Mouse (Mus musculus): ENCODE results near the gene Aurkaip1. TPM values are rescaled to one million over a fixed set of nuclear protein-coding genes. Genes with fewer than 3 reads are reported as not detected.
A peak's percentile ranks its signal among the peaks of the same experiment; 100 is the strongest.
"Not testable (repeated sequence)": the region's sequence is repeated elsewhere in the genome, so short reads cannot be mapped to it uniquely, and the experiment has no call there.

Aurkaip1 gene
- total RNA-seq (2021), result 100 to 1,000 TPM in 1 of 2 experiments, 10 to 100 TPM in 1; 95.9 to 105 TPM

DNA sequence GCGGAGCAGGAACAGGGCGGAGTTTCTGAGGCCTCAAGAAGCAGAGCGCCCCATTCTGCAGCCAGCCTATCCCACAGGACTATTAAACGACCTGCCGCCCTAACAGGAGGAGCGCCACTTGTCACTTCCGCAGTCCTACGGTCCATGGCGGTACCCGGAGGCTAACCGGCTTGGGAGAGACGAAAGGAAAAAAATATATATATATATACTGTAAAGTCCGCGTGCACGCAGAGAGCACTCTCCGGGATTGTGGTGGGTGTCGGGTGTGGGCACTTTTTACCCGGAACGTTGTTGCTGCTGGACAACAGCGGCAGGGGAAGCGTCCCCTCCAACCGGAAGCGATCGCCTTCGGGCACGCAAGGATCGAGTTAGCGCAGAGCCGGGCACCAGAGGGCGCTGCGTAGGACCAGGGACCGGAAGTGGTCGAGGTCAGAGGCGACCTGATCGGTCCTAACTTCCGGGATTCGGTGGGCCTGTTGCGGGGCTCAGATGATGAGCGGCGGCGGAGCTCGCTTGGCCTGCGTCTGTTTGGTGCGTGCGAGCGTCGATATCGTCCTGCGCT lies at the start of gene Aurkaip1:
Gene Aurkaip1 (plus strand): TSS at position 68 of the 562 bp plus-strand sequence.
- DNase-seq (ENCODE audit: extremely low spot score in 1 of 2, low spot score in 1 of 2), result peak; percentile 88 to 93

DNA sequence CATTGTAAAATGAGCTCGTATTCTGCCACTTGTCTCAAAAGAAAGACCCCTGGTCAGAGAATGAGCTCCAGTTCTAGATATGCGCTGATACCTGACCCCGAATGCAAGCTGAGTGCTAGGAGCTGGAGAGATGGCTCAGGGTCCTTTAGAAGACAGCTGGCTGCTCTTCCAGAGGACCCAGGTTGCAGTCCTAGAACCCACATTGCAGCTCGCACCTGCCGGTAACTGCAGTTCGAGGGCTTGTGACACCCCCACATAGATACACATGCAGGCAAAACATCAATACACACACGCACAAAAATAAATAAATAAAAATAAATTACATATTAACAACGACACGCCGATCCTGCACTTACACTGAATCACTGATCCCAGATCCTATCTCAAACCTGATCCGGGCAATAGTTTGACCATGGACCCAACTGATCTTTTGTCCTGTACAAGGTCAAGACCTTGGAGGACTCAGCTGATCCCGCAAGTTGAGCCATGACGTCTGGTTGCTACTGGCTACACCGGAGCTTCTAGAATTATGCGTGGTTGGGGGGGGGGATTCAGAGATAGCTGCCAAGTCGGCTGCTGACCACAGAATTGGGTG lies 47.5 kb upstream of the Aurkaip1 start:
- DNase-seq (ENCODE audit: extremely low spot score in 1 of 2, low spot score in 1 of 2), result no peak

DNA sequence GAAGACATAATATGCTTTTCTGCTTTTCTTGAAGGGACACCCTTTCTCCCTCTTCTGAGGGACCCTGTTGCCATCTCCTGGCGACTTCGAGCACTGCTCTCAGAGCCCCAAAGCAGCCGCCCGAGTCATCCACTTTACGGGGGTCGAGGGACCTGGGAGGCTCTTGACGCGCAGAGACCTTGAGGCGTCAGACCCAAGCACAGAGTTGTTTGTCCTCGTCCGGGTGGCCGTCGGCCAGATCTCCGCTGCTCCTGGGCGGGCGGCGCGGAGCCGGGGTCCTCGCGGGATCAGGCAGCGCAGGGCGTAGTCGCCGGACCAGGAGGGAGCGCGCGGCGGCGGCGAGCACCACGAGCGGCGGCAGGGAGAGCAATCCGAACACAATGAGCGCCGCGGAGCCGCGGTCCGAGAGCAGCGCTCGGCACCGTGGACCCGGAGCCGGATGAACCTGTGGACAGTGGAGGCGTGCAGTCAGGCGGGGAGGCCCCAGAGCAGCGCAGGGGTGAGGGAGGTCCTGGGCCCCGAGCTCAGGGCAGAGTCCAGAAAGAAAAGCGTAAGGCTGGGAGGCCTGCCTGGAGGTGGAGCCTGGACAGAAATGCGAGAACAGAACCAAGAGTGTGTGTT lies 46.9 kb upstream of the Aurkaip1 start:
- peak; percentile 65 to 78 for DNase-seq (ENCODE audit: extremely low spot score in 1 of 2, low spot score in 1 of 2)

DNA sequence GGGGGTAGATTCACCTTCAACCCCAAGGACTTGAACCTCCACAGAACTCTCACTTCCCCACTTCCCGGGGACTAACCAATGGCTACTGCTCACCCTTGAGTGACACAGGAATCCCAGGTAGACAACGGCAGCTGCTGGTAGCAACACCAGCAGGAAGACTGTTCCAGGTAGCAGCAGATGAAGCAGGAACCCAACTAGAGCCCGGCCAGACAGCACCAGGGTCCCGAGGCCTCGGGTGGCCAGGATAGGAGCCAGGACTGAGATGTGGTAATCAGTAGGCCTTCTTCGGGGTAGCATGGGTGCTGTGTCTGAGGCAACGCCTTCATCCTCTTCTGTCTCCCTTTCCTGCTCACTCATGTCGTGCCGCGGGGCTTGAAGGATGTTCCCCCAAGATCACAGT lies 45.8 kb upstream of the Aurkaip1 start:
- no peak for DNase-seq (ENCODE audit: extremely low spot score in 1 of 2, low spot score in 1 of 2)

DNA sequence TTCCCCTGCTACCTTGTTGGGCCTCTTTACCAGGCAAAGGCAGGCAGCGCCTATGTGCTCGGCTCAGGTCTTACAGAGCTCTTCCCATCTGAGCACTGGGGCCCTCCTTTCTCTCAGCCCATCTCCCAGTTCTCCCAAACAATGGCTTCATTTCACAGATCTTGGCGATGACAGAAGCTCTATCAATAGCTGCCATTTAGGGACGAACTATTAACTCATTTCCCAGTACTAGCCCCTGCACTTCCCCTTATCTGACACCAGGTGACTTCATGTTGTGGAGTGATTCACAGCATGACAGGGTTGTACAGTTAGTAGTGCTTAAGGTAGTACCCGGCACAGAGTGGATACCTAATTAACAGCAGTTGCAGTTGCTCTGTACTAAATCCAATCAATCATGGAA lies 45.3 kb upstream of the Aurkaip1 start, which contains the start of gene Tmem88b:
Gene Tmem88b (minus strand): TSS at position 56 of the 400 bp plus-strand sequence.
- DNase-seq (ENCODE audit: extremely low spot score in 1 of 2, low spot score in 1 of 2), result no peak

DNA sequence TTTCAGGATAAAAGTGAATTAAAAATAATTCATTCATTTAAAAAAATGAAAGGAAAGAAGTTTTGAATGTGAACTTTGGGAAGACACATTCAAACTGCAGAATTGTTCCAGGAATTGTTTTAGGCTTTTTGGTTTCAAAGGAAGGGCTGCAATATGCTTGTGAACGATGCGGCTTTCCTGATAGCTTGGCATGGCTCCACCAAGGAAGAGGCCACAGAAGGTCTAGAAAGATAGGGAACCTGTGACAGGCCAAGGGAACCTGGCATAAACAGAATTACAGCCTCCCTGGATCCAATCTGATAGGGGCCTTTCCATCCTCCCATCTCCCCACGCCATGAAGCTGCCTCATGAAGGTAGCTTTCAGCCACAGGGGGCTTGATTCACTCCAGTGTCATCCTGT lies 42.8 kb upstream of the Aurkaip1 start:
- DNase-seq (ENCODE audit: extremely low spot score in 1 of 2, low spot score in 1 of 2), result no peak

DNA sequence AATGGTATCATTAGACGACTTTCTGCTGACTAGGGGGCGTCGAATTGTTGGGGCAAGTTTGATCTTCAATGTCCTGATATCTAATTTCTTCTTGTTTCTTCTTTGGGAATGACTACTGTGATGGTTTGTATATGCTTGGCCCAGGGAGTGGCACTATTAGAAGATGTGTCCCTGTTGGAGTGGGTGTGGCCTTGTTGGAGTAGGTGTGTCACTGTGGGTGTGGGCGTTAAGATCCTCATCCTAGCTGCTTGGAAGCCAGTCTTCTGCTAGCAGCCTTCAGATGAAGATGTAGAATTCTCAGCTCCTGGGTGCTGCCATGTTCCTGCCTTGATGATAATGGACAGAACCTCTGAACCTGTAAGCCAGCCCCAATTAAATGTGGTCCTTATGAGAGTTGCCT lies 42.2 kb upstream of the Aurkaip1 start:
- DNase-seq (ENCODE audit: extremely low spot score in 1 of 2, low spot score in 1 of 2), result not testable (repeated sequence)

DNA sequence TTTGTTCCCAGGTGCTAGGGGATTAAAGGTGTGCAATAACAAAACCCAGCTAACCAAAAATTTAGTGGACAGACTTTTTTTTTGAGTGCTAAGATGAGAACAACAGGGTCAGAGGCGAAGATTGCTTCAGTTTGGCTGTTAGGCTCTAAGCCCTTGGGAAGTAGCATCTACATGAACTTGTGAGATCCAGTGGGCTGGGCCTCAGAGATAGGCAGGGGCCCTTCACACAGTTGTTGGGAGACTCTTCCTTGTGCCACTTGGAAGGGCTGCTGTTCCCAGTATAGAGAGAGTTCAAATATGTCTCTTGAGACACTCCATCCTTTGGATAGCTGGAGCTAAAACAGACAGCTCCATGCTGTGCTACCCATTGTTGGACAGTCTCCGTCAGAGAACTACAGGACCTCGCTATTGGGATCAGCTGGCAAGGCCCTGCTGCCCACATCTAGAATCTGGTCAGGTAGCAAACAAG lies 41.0 kb upstream of the Aurkaip1 start, which contains the start of gene Ankrd65:
Gene Ankrd65 (plus strand): TSS at position 419 of the 469 bp plus-strand sequence.
- DNase-seq (ENCODE audit: extremely low spot score in 1 of 2, low spot score in 1 of 2), result no peak

DNA sequence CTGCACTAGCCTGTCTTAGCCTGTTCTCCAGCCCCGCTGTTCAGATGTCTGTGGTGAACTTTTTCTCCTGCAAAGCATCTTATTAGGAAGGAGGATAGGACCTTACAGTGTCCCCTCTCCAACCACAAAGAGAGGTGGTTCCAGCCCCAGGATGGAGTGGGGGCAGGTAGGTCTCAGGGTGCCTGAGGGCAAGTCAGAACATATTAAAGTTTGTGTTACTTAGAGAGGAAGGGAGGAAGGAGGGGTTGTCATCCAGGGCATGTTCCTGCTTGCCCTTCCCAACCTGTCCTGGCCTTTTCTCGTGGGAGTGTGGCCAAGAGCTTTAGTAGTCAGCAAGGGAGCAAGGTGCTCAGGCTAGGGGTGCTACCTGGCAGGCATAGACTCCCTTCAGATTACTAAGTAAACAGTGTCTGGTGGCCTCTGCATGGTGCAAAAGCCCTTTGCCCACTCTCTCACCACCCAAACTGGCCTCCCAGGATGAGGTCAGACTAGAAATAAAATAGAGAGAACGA lies 40.4 kb upstream of the Aurkaip1 start:
- no peak for DNase-seq (ENCODE audit: extremely low spot score in 1 of 2, low spot score in 1 of 2)

DNA sequence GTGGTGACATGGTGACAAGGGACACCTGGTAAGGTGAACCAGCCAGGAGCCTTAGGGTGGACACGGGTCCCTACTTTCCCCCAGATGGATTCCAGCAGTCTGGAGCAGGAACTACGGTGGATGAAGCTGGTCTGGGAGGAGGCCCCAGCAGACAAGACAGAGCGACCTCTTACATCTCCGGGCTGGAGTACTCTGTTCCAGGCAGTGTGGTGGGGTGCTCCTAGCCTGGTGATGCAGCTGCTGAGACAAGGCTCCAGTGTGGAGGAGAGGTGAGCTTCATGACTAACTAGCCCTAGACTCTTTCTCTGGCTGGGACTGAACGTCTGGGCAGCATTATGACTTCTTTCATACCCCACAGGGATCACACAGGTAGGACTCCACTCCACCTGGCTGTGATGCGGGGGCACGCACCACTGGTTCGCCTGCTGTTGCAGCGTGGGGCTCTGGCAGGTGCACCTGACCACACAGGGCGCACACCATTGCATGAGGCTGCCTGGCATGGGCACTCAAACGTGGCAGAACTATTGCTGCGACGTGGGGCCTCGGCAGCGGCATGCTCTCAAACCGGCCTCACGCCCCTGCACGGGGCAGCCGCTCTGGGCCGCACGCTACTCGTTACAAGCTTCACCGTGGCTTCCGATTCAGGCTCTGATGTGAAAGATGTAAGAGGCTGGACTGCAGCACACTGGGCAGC lies 39.7 kb upstream of the Aurkaip1 start:
- no peak for DNase-seq (ENCODE audit: extremely low spot score in 1 of 2, low spot score in 1 of 2)

DNA sequence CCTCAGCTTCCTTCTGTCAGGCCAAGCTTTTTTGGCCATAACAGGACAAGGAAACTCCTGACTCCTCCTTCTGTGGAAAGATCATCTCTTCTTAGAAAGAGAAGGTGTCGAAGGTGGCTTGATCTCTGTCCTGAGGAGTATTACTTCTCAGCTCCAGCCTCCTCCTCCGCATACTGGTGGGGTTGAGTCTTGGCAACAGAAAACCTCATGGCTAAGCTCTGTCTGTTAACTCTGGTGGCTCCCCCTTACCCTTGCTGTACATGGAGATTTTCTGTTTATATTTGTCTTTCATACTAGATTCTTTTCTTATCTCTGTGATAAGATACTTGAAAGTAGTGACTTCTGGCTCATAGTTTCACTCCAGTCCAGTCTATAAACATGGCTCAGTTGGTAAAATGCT lies 37.3 kb upstream of the Aurkaip1 start:
- DNase-seq (ENCODE audit: extremely low spot score in 1 of 2, low spot score in 1 of 2), result no peak

DNA sequence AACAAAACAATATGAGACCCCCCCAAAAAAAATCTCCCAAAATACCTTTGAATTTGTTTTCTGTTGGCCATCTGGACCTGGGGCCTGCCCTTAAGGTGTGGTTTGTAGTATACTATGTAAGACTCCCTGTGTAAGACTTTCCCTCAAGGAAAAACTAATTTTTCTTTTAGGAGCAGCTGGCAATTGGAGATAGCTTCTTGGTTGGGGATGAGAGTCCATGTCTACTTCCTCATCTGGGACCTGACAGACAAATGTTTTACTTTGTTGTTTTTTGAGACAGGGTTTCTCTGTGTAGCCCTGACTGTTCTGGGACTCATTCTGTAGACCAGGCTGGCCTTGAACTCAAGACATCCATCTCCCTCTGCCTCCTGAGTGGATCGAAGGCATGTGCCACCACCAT lies 29.0 kb upstream of the Aurkaip1 start:
- DNase-seq (ENCODE audit: extremely low spot score in 1 of 2, low spot score in 1 of 2), result no peak

DNA sequence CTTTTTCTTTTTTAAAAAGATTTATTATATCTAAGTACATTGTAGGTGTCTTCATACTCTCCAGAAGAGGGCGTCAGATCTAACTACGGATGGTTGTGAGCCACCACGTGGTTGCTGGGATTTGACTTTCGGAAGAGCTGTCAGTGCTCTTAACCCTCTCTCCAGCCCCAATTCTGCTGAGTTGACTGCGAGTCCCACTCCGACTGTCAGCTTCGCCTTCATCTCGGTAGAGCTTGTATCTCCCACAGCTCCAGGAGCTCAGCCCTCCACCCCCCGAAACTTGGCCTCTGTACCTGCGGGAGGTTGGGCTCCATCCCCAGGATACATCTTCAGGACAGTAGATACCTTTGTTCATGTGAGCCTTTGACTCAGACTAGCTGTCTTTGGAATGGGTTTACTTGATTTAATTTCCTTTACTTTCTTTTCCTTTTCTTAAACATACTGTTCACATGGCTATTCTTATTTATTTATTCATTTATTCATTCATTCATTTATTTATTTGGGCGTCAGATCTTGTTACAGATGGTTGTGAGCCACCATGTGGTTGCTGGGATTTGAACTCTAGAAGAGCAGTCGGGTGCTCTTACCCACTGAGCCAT lies 28.2 kb upstream of the Aurkaip1 start, which contains the start of gene Mrpl20:
Gene Mrpl20 (plus strand): TSS at position 138 of the 599 bp plus-strand sequence.
- DNase-seq (ENCODE audit: extremely low spot score in 1 of 2, low spot score in 1 of 2), result no peak

DNA sequence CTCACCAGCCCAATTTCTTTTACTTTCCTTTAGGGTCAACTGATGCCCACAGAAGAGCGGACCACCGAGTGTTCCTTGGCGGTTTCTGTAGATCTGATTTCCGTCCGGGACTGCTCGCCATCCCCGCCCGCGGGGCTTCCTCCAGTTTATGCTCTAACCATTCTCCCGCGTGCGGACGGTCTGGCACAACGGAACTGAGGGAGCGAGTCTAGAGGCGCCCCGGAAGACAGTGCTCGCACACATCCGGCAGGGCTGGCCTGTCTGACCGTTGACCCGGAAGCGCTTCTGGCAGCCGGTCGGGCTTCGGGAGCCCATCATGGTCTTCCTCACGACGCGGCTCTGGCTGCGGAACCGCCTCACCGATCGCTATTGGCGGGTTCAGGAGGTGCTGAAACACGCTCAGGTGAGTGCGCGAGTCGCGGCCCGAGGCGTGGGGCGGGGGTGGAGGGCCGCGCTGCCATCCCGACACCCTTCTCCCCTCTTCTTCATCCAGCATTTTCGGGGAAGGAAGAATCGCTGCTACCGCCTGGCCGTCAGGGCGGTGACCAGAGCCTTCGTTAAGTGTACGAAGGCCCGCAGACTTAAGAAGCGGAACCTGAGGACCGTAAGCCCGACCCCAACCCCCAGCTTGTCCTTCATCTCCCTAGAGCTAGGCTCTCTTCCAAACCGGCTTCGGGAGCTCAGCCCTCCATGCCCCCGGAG lies 27.6 kb upstream of the Aurkaip1 start:
- peak; percentile 97 to 99 for DNase-seq (ENCODE audit: extremely low spot score in 1 of 2, low spot score in 1 of 2)

DNA sequence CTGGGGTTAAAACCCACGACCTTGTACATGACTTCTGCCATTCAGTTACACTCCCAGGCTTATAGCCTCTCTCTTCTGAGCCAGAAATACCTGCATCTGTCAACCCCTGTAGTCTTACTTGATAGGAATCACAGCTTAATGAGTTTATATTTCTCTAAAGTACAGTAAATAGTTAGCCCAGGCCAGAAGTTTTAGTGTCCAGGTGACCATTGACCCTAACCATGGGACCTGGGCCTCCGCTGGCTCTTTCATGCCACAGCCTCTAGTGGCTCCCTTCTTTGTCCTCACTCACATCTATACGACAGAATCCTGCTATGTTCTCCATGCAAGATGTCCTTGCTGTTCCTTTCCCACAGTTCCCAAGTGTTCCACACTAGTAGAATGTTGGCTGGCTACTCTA lies 23.2 kb upstream of the Aurkaip1 start:
- no peak for DNase-seq (ENCODE audit: extremely low spot score in 1 of 2, low spot score in 1 of 2)

DNA sequence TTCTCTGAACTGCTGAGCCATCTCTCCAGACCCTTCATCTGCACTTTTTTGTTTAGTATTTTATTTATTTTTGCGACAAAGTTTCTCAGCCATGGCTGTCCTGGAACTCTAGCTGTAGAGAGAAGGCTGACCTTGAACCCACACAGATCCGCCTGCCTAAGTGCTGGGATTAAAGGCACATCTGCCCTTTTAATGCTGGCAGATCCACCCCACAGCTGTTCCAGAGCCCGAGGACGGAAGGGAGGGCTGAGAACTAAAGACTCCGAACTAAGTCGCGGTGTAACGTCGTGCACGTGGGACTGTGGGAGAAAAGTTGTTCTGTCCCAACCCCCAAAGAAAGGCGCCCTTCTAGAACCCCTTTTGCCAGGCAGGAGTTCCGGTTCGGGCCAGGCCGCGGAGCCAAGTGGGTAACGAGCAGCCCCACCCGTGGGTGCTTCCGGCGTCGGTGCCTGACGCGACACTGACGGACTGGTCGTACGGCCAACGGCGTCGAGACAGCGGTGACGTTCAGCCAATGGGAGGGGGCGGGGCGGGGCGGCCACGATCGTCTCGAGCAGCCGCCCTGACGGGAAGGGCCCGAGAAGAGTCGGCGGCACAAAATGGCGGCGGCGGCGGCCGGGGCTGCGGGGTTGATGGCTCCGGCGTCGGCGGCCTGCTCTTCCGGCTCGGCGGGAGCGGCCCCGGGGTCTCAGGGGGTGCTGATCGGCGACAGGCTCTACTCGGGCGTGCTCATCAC lies 19.0 kb upstream of the Aurkaip1 start, which contains the start of gene Ccnl2:
Gene Ccnl2 (plus strand): TSS at position 561 of the 736 bp plus-strand sequence.
- DNase-seq (ENCODE audit: extremely low spot score in 1 of 2, low spot score in 1 of 2), result peak; percentile 83

DNA sequence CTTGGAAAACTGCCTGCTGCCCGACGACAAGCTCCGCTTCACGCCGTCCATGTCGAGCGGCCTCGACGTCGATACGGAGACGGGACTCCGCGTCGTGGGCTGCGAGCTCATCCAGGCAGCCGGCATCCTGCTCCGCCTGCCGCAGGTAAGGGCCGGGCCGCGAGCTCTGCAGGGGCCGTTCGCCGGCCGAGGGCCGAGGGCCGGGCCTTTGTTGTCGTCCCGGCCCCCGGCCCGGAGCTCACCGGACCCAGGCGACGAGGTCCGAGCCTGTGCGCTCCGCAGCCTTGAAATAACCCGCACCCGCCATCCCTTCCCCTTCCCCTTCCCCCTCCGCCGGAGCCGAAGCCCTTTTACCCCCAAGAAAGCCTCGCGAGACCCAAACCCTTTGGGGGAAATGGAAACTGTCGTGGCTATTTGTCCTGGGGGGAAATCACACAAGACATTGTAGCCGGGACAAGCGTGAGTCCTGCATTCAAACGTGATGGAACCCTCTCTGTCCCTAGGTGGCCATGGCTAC lies 18.3 kb upstream of the Aurkaip1 start:
- no peak for DNase-seq (ENCODE audit: extremely low spot score in 1 of 2, low spot score in 1 of 2)

DNA sequence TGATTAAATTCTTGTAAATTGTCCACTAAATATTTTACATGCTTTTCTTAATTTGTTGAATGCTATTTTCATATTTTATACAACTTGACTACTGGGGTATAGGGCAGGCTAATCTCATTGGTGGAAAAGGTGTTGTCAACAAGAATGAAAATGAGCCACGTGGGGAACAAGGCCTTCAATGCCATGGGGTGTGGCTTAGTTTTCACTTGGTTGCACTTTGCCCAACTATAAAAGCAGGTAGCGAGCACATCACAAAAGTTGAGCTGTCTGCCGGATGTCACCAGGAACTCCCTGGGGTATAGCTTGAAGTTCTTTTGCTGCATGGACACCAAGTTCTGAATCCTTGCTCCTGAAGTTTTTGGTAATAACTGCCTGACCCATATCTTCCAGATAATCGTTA lies 13.5 kb upstream of the Aurkaip1 start:
- DNase-seq (ENCODE audit: extremely low spot score in 1 of 2, low spot score in 1 of 2), result no peak

DNA sequence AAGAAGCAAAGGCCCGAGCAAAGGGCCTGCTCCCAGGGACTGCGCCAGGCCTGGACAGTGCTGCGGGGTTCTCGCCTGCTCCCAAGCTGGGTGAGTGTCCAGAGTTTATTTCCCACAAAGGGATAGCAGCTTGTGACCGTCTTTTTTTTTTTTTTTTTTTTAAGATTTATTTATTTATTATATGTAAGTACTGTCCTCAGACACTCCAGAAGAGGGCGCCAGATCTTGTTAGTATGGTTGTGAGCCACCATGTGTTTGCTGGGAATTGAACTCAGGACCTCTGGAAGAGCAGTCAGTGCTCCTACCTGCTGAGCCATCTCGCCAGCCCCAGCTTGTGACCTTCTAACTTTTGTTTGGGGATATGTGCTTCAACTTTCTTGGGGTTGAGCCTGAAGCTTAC lies 10.0 kb upstream of the Aurkaip1 start:
- DNase-seq (ENCODE audit: extremely low spot score in 1 of 2, low spot score in 1 of 2), result no peak
